Mouse (Mus musculus): Measurements from ENCODE around the gene Gm29666.

GRCm38 (mm10) chr15:84861911-84862310, 57.9 kb downstream of the Gm29666 start:
- TF ChIP-seq CTCF (conservative IDR thresholded peaks at IDR 0.05; ENCODE audit: insufficient read depth, insufficient read length, low read depth, low read length), result no peak
- no peak for TF ChIP-seq POLR2A (IDR thresholded peaks at IDR 0.05; ENCODE audit: low read depth, low read length)
